Mouse (Mus musculus) embryonic facial prominence, embryonic 11.5 days (tissue): Measurements from ENCODE around the gene Ttll6. TPM values are rescaled to one million over a fixed set of nuclear protein-coding genes. Genes with fewer than 3 reads are reported as not detected.

Experiments used
- ATAC-seq: fragments of 200-750 bp; cut with Nextera tagmentation; replicated peaks from 2 replicates; pipeline ENCODE4 v1.8.0; 2017; ENCODE audit warnings: low read depth; ENCODE audit not compliant: insufficient number of reproducible peaks, low FRiP score, low TSS enrichment
- DNase-seq: peaks from one replicate; pipeline ENCODE4 v3.0.0-alpha.2; 2015; ENCODE audit warnings: low spot score
- H3K27ac ChIP-seq: fragments of 300-500 bp; sonication (generic); replicated peaks from 2 replicates; pipeline ENCODE4 v1.5.1; 2014; ENCODE audit warnings: mild to moderate bottlenecking, low read depth, low read length, control low read depth
- H3K27me3 ChIP-seq: fragments of 300-500 bp; sonication (generic); 2 replicates; pipeline ENCODE4 v1.6.1; 2014; ENCODE audit warnings: mild to moderate bottlenecking, low read length, moderate library complexity, mixed read lengths; ENCODE audit not compliant: control insufficient read depth, insufficient read depth
- H3K36me3 ChIP-seq: fragments of 300-500 bp; sonication (generic); replicated peaks from 2 replicates; pipeline ENCODE4 v1.6.1; 2014; ENCODE audit warnings: low read depth, mild to moderate bottlenecking, low read length, moderate library complexity, mixed read lengths; ENCODE audit not compliant: control insufficient read depth, insufficient read depth
- H3K4me1 ChIP-seq: fragments of 300-500 bp; sonication (generic); 2 replicates; pipeline ENCODE4 v1.6.1; 2014; ENCODE audit warnings: low read length, mixed read lengths; ENCODE audit not compliant: control insufficient read depth, insufficient read depth
- H3K4me2 ChIP-seq: fragments of 300-500 bp; sonication (generic); 2 replicates; pipeline ENCODE4 v1.6.1; 2014; ENCODE audit warnings: low read depth, mild to moderate bottlenecking, control low read depth, low read length, moderate library complexity
- H3K4me3 ChIP-seq: fragments of 300-500 bp; sonication (generic); 2 replicates; pipeline ENCODE4 v1.5.1; 2014; ENCODE audit warnings: low read depth, low read length, control low read depth
- H3K9ac ChIP-seq: fragments of 300-500 bp; sonication (generic); replicated peaks from 2 replicates; pipeline ENCODE4 v1.6.1; 2014; ENCODE audit warnings: mild to moderate bottlenecking, control low read depth, low read length
- H3K9me3 ChIP-seq: fragments of 300-500 bp; sonication (generic); replicated peaks from 2 replicates; pipeline ENCODE4 v1.6.1; 2016; ENCODE audit warnings: mild to moderate bottlenecking, low read length, inconsistent platforms, mixed read lengths; ENCODE audit not compliant: control insufficient read depth
- WGBS: fragments of 180-500 bp; shearing (Covaris S2); extraction: QIAGEN DNeasy Blood & Tissue Kit; methylation state at CpG from one replicate; pipeline ENCODE4 v1.1.7; 2014; 5-methylcytosine and 5-hydroxymethylcytosine counted together
- polyA plus RNA-seq: library from polyadenylated mRNA; unstranded; fragments of >200 nt; fragmentation: Nextera tagmentation; extraction: Ambion mirVana; gene quantifications from 2 replicates; pipeline ENCODE4 v1.2.1, GENCODE M21; 2014

Ttll6 gene
- polyA plus RNA-seq, 1 experiment from 2014 or later, result not detected

- Histone ChIP-seq H3K36me3 (no peaks in the 10 kb centered on the region), H3K4me3 (no peak overlapping the region), H3K4me1 (no peaks in the 10 kb centered on the region), H3K27ac (no peak overlapping the region), H3K4me2 (no peak overlapping the region), H3K27me3 (peaks cover 90% of the 10 kb centered on the region), H3K9ac (no peak overlapping the region), H3K9me3 (no peaks in the 10 kb centered on the region)
- under 1% methylated on average over 20 of the region's 20 CpGs for WGBS
- ATAC-seq, result no peak
- no peak for DNase-seq
Observed at GRCm38 (mm10) chr11:96170711-96171379, 37.3 kb downstream of the Ttll6 start.

GRCm38 (mm10) chr11:96171601-96172000 is 38.0 kb downstream of the Ttll6 start:
- Histone ChIP-seq H3K27ac (no peak overlapping the region), H3K9me3 (no peaks in the 10 kb centered on the region), H3K4me1 (no peaks in the 10 kb centered on the region), H3K4me3 (no peak overlapping the region), H3K27me3 (peaks cover 91% of the 10 kb centered on the region), H3K9ac (no peak overlapping the region), H3K36me3 (no peaks in the 10 kb centered on the region), H3K4me2 (no peak overlapping the region)
- no peak for DNase-seq
- WGBS, result 7% methylated on average over 3 of the region's 3 CpGs
- ATAC-seq, result no peak

- H3K9ac ChIP-seq, result no peak overlapping the region
- WGBS, result under 1% methylated on average over 25 of the region's 25 CpGs
- H3K27me3 ChIP-seq, result peaks cover 91% of the 10 kb centered on the region
- H3K4me1 ChIP-seq, result no peaks in the 10 kb centered on the region
- H3K36me3 ChIP-seq, result no peaks in the 10 kb centered on the region
- DNase-seq (no peak), ATAC-seq (no peak)
- H3K9me3 ChIP-seq, result no peaks in the 10 kb centered on the region
- H3K4me3 ChIP-seq, result no peak overlapping the region
- no peak overlapping the region for H3K4me2 ChIP-seq
- no peak overlapping the region for H3K27ac ChIP-seq
Observed at GRCm38 (mm10) chr11:96172511-96173287, 39.1 kb downstream of the Ttll6 start.

- no peaks in the 10 kb centered on the region for H3K4me1 ChIP-seq
- WGBS, result 1% methylated on average over 16 of the region's 16 CpGs
- ATAC-seq, result no peak
- H3K4me3 ChIP-seq, result no peak overlapping the region
- DNase-seq, result no peak
- no peaks in the 10 kb centered on the region for H3K36me3 ChIP-seq
- no peaks in the 10 kb centered on the region for H3K9me3 ChIP-seq
- no peak overlapping the region for H3K27ac ChIP-seq
- H3K27me3 ChIP-seq, result peaks cover 93% of the 10 kb centered on the region
- H3K4me2 ChIP-seq, result no peak overlapping the region
- no peak overlapping the region for H3K9ac ChIP-seq
Observed at GRCm38 (mm10) chr11:96173288-96173840, 39.8 kb downstream of the Ttll6 start.

- no peaks in the 10 kb centered on the region for H3K9me3 ChIP-seq
- WGBS, result 0% methylated on average over 6 of the region's 6 CpGs
- no peak overlapping the region for H3K4me3 ChIP-seq
- H3K9ac ChIP-seq, result no peak overlapping the region
- H3K4me2 ChIP-seq, result no peak overlapping the region
- DNase-seq (no peak), ATAC-seq (no peak)
- H3K27me3 ChIP-seq, result peaks cover 92% of the 10 kb centered on the region
- H3K36me3 ChIP-seq, result no peaks in the 10 kb centered on the region
- no peaks in the 10 kb centered on the region for H3K4me1 ChIP-seq
- H3K27ac ChIP-seq, result no peak overlapping the region
Observed at GRCm38 (mm10) chr11:96174881-96175280, 41.3 kb downstream of the Ttll6 start.

GRCm38 (mm10) chr11:96175511-96175910 is 41.9 kb downstream of the Ttll6 start:
- peaks cover 92% of the 10 kb centered on the region for H3K27me3 ChIP-seq
- no peaks in the 10 kb centered on the region for H3K9me3 ChIP-seq
- H3K4me1 ChIP-seq, result no peaks in the 10 kb centered on the region
- no peak for ATAC-seq
- no peak overlapping the region for H3K27ac ChIP-seq
- DNase-seq, result no peak
- no peak overlapping the region for H3K4me2 ChIP-seq
- no peaks in the 10 kb centered on the region for H3K36me3 ChIP-seq
- no peak overlapping the region for H3K4me3 ChIP-seq
- no peak overlapping the region for H3K9ac ChIP-seq
- WGBS, result under 1% methylated on average over 17 of the region's 17 CpGs

GRCm38 (mm10) chr11:96175951-96176530 is 42.5 kb downstream of the Ttll6 start:
- Histone ChIP-seq H3K9me3 (no peaks in the 10 kb centered on the region), H3K4me3 (no peak overlapping the region), H3K36me3 (no peaks in the 10 kb centered on the region), H3K9ac (no peak overlapping the region), H3K4me2 (no peak overlapping the region), H3K27me3 (peaks cover 91% of the 10 kb centered on the region), H3K27ac (no peak overlapping the region), H3K4me1 (no peaks in the 10 kb centered on the region)
- WGBS, result 3% methylated on average over 9 of the region's 9 CpGs
- ATAC-seq (no peak), DNase-seq (no peak)

- WGBS, result 2% methylated on average over 10 of the region's 10 CpGs
- no peak overlapping the region for H3K4me2 ChIP-seq
- no peak overlapping the region for H3K27ac ChIP-seq
- ATAC-seq, result no peak
- H3K27me3 ChIP-seq, result peaks cover 90% of the 10 kb centered on the region
- DNase-seq, result no peak
- H3K4me3 ChIP-seq, result no peak overlapping the region
- H3K36me3 ChIP-seq, result no peaks in the 10 kb centered on the region
- H3K9me3 ChIP-seq, result no peaks in the 10 kb centered on the region
- no peak overlapping the region for H3K9ac ChIP-seq
- no peaks in the 10 kb centered on the region for H3K4me1 ChIP-seq
Observed at GRCm38 (mm10) chr11:96176841-96177240, 43.3 kb downstream of the Ttll6 start.
